Mouse (Mus musculus): ENCODE measurements around the gene Itgav. TPM values are rescaled to one million over a fixed set of nuclear protein-coding genes. Genes with fewer than 3 reads are reported as not detected.

Itgav gene
- total RNA-seq, 2 experiments from 2014 or later, result 44.2 to 45.6 TPM

GRCm38 (mm10) chr2:83745257-83745656 lies 21.1 kb downstream of the Itgav start:
- peak; percentile 3 for DNase-seq

- DNase-seq, result peak; percentile 4
Measured at GRCm38 (mm10) chr2:83748581-83749118, 24.5 kb downstream of the Itgav start.

GRCm38 (mm10) chr2:83753008-83753407 lies 28.8 kb downstream of the Itgav start:
- no peak for DNase-seq

- DNase-seq, result no peak
Measured at GRCm38 (mm10) chr2:83754306-83754837, 30.2 kb downstream of the Itgav start.

GRCm38 (mm10) chr2:83758606-83759215 lies 34.5 kb downstream of the Itgav start:
- DNase-seq, result no peak

- DNase-seq, result no peak
Measured at GRCm38 (mm10) chr2:83759216-83759648, 35.0 kb downstream of the Itgav start.

GRCm38 (mm10) chr2:83759667-83760066 lies 35.5 kb downstream of the Itgav start:
- no peak for DNase-seq

GRCm38 (mm10) chr2:83760112-83760511 lies 35.9 kb downstream of the Itgav start:
- no peak for DNase-seq

GRCm38 (mm10) chr2:83761506-83761905 lies 37.3 kb downstream of the Itgav start:
- no peak for DNase-seq

GRCm38 (mm10) chr2:83762106-83762855 lies 38.1 kb downstream of the Itgav start:
- DNase-seq, result no peak

GRCm38 (mm10) chr2:83766058-83766457 lies 41.9 kb downstream of the Itgav start:
- DNase-seq, result no peak

GRCm38 (mm10) chr2:83766878-83767277 lies 42.7 kb downstream of the Itgav start:
- DNase-seq, result no peak

GRCm38 (mm10) chr2:83768311-83769047 lies 44.3 kb downstream of the Itgav start:
- DNase-seq, result no peak

- peak; percentile 26 for DNase-seq
Measured at GRCm38 (mm10) chr2:83771155-83771812, 47.1 kb downstream of the Itgav start.

GRCm38 (mm10) chr2:83791330-83792073 lies 67.3 kb downstream of the Itgav start:
- no peak for DNase-seq

GRCm38 (mm10) chr2:83792102-83792501 lies 67.9 kb downstream of the Itgav start:
- DNase-seq, result no peak

GRCm38 (mm10) chr2:83795766-83796165 lies 71.6 kb downstream of the Itgav start:
- DNase-seq, result no peak

GRCm38 (mm10) chr2:83797902-83798497 lies 73.8 kb downstream of the Itgav start:
- DNase-seq, result no peak

GRCm38 (mm10) chr2:83812483-83813272 lies 88.5 kb downstream of the Itgav start, which contains the start of gene Fam171b:
Fam171b (plus strand) TSS chr2:83812636.
- DNase-seq, result peak; percentile 72
